Mouse (Mus musculus) urinary bladder, postnatal 10 days (tissue): ENCODE results near the gene Clec4g.
"Not testable (repeated sequence)": the region's sequence is repeated elsewhere in the genome, so short reads cannot be mapped to it uniquely, and the experiment has no call there.

ENCODE experiments used
- DNase-seq: peaks from one replicate; pipeline ENCODE4 v3.0.0; 2022; ENCODE audit warnings: low spot score

Gene Clec4g

DNA sequence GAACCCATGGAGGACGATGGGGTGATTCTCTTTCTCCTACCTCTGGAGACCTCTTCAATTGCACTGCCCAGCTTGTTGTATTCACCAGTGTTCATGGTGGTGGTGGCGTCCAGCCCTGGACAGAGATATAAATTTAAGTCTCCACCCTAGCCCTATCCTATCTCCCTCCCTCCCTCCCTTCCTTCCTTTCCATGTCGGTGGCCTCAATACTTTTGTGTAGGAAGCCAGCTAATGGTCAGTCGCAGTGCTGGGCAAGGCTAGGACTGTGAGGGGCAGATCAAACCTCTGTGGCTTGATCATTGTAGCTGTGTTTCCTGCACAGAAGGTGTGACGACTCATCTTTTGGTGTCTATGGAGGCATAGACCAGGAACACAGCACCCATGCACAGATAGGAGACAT lies at the start of gene Clec4g:
Gene Clec4g, minus strand, starts transcription at position 101 of the 400 bp plus-strand sequence.
- DNase-seq = no peak

DNA sequence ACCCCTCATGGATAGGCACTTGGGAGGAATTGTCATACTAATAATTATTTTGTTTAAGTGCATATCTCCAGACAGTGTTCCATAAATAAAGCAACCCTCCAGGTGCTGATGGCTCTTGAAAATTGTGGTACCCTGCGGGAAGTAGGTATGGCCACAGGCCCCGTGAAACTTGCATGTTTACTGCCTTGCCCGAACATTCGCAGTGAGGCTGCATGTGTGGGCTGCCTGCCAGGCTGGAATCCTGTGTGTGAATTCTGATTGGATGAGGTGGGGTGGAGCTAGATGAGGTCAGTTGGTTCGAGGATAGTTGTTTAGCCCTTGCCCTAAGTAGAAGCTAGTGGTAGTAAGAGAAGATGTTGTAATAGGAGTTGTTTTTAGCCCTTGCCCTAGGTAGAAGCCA lies 48.2 kb upstream of the Clec4g start:
- DNase-seq = not testable (repeated sequence)

DNA sequence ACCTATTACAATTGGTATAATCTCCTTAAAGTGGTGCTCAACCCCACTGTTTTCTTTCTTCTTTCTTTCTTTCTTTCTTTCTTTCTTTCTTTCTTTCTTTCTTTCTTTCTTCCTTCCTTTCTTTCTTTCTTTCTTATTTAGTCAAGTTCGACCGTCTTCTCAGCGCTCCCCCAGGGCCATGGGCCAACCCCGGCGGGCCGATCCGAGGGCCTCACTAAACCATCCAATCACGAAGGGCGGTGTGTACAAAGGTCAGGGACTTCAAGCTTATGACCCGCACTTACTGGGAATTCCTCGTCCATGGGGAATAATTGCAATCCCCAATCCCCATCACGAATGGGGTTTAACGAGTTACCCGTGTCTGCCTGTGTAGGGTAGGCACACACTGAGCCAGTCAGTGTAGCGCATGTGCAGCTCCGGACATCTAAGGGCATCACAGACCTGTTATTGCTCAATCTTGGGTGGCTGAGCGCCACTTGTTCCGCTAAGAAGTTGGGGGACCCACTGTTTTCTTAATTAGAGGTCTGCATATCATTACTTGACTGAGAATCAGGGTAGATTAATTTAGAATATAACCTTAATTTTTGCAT lies 33.9 kb upstream of the Clec4g start:
- DNase-seq = peak; percentile 70

DNA sequence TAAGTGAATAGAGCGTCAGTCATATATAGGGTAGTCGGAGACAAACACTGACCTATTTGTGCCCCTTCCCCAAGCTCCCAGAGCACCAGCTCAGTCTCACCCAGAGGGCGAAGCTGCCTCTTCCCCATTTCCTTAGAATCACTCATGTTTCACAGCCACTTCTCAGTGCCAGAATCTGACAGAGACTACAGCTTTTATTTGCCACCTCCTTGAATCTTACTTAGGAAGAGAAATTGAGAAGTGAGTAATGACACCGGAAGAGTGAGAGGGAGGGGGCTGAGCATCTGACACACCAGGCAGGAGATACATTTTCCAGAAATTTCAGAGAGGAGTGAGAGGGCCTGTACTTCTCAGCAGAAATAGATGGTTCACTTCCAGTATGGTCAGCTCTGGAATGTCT lies 28.3 kb upstream of the Clec4g start, which contains the start of gene Cd209a:
Gene Cd209a, minus strand, starts transcription at position 224 of the 400 bp plus-strand sequence.
- DNase-seq = no peak

DNA sequence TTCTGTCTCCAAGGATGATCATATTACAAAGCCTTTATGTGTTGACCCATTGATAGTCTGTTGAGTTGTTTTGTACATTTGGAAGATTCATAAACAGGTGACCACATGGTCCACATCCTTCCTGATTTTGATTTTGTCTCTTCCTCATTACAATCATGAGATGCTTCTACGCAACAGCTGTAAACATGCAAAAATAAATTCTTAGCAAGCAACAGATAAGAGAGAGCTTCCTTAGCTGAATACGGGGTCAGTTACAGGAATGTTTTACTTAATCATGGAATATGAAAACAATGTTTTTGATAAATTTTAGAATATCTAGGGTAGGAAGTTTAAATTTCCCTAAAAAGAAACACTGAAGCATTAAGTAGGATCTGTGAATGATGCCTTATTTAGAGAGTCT lies 16.5 kb upstream of the Clec4g start:
- DNase-seq = no peak

DNA sequence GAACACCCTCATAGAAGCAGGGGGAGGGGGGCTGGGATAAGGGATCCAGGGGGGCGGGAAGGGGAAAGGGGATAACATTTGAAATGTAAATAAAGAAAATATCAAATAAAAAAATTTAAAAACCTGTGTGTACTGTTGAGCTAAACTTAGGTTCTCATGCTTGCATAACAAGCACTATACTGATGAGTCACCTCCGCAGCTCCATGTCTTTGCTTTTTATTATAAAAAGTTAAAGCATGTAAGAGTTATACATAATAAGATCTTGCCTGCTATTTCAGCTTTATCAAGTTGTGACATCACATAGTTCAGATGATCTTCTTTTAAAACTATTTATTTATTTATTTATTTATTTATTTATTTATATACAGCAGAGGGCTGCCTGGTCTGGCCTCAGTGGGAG lies 15.1 kb upstream of the Clec4g start:
- DNase-seq = no peak

DNA sequence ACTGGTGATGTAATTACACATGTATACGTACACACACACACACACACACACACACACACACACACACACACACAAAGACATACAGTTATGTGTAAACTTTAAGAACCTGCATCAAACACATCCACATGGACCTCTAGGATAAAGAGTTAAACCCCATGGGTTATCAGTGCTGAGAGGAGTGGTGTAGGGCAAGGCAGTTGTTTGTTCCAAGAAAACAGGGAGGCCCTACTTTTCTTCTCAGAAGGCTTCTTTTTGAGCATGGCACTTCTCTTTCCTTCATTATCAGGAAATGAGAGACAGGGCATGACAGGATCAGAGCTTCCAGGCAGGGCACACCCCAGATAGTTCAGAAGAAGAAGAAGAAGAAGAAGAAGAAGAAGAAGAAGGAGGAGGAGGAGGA lies 13.6 kb upstream of the Clec4g start:
- no peak for DNase-seq

DNA sequence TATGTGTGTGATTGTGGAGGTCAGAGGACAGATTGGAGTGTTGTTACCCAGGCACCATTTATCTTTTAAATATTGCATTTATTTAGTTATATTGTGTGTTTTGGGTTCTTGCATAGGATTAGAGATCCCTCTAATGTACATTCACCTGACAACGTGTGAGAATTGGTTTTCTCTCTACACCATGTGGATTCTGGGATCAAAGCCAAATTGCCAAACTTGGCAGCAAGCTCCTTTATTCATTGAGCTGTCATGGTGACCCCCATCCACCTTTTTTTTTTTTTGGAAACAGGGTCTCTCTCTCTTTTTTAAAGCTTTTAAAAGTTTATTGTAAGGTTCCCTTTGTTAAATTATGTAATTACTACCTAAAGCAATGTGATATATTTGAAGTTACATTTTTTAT lies 590 bp upstream of the Clec4g start:
- no peak for DNase-seq

DNA sequence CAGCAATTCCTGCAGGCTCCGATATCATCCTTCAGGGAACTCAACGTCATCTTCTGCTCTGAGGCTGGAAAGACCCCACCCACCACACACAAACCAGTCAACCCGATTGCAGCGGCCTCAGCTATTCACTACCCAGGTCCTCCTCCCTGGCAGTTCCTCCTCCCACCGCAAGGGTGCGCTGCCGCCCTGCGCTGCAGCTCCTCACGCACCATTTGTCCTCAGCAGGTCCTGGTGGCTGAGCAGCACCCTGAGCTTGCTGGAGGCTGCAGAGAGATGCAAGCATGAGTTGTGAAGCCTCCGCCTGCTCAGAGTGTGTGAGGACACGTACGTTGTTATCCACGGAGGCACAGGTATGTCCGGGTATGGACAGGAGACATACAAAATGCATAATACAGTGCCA lies 1.9 kb downstream of the Clec4g start:
- DNase-seq = no peak

DNA sequence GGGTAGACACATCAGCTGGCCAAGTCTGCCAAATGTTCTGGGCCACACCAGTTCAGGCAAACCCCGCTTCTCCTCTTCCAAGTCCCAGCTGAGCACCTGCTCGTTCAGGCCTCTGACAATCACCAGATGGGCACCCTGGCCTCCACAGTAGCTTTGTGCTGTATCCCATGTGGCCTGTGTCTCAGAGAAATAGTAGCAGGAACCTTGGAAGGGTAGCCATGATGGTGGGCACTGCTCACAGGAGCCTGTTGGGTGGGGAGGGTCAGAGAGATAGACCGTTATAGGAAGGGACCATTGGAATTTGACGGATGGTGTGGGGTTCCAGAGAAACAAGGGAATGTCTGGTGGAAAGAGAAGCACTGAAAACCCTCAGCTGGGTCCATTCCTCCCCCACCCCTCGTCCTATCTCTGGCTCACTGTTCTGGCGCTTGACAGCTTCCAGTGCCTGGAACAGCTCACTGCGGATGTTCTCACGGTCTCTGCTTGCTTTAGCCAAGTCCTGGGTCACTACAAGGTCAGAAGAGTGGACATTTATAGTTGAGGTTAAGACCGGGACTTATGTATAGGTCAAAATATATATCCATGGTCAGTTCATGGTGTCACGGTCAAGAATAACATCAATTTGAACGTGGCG lies 3.0 kb downstream of the Clec4g start:
- no peak for DNase-seq

DNA sequence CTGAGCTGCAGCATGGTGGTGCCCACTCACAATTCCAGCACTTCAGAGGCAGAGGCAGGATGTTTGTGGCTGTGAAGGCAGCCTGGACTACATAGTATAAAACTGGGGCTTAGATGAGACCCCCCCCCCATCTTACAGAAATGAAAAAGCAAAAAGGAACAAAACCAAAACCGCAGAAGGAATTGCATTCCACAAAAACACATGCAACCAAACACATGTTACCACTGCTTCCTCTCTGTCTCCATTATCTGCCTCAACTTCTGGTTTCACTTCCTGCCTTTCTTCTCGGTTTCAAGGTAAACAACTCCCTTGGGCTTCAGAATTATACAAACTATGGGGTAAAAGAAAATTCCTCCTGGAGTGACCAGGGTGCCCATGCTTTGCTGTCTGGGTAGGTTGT lies 8.8 kb downstream of the Clec4g start:
- DNase-seq = no peak

DNA sequence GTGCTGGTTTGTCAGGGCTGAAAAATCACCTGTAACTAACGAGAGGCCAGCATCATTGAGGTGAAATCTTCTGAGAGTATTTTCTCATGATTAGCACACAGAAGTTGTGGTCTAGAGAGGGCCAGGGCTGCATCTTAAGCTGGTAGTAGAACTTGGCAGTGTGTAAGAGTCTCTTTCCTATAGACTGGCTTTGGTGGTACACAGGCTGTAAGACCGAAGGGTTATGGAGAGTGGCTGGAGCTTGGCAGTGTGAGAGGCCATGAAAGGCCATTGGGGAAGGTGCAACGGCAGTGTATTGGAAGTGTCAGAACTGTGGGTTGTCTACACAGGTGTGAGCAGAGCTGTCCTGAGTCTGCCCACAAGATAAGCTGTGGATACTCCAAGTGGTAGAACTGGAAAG lies 10.1 kb downstream of the Clec4g start:
- DNase-seq = no peak

DNA sequence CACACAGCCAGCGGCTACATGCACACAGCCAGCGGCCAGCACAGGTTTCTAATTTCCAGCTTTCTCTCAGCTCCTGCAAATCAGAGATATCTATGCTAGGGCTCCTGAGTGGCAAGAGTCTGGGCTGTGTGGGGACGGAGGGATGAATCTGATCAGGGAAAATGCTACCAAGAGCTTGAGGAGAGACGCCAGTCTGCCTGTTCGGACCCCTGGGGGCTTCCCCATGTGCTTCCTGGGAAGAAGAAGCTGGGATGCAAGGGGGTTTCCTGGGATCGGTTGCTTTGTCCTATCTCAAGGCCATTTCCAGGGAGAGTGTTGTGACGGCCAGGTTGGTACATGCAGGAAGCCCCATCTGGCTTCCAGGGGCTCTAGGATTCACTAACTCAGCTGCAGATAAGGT lies 12.8 kb downstream of the Clec4g start:
- no peak for DNase-seq

DNA sequence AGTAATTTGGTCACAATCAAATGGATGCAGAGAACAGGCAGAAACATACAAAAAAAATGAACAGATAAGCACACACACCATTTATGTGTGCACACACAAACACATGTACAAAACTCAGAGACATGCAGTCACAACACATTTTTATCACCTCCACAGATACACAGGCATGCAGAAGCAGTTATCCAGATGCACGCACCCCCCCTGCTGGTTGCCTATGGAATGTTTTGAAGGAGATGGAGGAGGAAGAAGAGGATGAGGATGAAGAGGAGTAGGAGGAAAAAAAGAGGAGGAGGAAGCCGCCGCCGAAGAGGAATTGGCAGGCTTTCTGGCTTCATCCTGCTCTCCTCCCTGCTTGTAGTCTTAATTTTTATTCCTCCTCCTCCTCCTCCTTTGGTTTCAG lies 14.7 kb downstream of the Clec4g start:
- DNase-seq = no peak

DNA sequence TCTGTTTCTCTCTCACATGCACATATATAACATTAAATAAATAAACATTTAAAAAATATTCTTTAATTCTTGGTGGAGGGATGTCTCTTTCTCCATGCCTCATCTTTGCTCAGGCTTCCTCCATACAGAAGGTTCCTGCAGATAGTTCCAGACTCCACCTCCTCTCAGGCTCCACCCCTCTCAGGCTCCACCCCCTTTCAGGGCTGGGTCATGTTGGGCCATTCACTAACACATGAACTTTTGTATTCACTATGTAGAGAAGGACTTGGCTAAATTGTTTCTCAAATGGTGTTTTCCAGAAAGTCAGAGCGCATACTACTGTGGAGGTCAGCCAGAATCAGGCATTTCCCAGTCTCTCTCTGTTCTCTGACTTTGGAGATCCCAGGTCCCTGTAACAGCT lies 19.0 kb downstream of the Clec4g start:
- DNase-seq = no peak

DNA sequence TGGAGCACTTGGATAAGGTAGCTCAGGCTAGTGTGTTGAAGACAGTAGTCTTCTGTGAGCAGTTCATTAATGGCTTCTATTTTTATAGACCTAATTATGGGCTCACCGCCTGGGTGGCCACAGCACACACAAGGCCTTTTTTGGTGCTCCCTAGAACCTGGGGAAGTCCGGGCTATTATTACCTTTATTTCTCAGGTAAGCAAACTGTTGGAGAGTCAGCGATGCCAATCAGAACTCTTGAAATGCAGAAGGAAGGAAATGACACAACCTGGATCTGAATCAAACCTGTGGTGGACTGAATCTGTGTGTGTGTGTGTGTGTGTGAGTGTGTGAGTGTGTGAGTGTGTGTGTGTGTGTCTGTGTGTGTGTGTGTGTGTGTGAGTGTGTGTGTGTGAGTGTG lies 26.3 kb downstream of the Clec4g start, which contains the start of gene Fcer2a:
Gene Fcer2a, minus strand, starts transcription at position 55 of the 400 bp plus-strand sequence.
- DNase-seq = no peak

DNA sequence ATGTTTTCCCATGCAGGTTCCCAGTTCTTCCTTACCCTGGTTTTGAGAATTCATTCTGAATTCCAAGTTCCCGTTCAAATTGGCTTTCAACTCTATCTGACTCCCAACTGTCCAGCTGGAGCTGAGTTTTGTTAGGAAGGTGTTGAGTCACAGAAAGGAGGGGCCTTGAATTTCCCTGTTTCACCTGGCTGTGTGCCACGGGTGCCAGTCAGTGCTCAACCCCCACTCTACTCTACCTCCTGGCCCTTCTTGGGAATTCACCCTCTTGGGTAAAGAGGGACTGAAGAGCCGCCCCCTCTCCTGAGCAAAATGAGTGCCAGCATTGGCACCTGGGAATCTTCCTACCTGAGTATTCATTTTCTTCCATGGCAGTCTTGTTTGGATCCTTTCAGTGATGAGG lies 29.7 kb downstream of the Clec4g start:
- no peak for DNase-seq

DNA sequence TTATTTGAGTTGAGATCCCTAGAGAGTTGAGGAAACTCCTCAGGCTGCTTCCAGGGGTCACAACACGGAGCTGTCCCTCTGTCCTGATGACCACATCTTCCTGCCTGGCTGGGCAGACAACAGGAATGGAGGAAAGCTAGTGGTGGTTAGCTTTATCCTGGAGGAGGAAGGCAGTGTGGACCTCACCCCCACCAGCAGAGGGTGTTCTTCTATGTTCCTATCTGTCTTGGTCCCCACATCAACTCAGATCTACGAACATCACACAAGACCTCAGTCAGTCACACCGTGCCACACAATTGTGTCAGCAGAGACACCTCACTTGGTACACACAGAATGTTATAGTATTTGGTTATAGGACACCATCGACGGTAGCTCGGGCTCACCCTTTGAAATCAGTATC lies 32.9 kb downstream of the Clec4g start:
- DNase-seq = no peak

DNA sequence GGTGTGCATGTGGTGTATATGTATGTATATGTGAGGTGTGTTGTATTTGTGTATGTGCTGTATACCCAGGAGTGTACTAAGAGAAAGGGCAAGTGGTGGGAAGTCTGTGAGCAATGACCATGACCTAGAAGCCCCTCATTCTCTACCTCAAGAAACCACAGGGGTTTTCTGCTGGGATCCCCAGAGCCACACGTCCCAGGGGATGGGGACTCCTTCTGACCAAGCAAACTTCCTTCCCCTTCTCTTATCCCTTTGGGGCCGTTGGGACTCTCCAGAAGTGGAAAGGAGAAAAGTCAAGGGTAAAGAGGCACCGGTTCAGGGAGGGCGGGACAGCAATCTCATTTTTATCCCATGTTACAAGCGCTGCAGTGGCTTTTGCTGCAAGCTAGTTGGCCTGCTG lies 35.0 kb downstream of the Clec4g start:
- DNase-seq = no peak

DNA sequence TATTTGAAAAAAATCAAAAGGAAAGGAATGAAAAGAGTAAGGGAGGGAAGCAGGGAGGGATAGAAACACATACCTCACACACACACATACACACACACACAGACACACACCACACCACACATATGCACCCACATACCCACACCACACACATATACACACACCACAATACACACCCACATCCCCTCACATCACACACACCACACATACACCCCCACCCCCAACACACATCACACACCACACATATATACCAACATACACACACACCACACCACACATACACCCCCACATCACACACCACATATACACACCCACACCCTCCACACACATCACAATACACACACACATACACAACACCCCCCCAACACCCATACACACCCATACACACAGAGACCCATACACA lies 35.9 kb downstream of the Clec4g start:
- no peak for DNase-seq

DNA sequence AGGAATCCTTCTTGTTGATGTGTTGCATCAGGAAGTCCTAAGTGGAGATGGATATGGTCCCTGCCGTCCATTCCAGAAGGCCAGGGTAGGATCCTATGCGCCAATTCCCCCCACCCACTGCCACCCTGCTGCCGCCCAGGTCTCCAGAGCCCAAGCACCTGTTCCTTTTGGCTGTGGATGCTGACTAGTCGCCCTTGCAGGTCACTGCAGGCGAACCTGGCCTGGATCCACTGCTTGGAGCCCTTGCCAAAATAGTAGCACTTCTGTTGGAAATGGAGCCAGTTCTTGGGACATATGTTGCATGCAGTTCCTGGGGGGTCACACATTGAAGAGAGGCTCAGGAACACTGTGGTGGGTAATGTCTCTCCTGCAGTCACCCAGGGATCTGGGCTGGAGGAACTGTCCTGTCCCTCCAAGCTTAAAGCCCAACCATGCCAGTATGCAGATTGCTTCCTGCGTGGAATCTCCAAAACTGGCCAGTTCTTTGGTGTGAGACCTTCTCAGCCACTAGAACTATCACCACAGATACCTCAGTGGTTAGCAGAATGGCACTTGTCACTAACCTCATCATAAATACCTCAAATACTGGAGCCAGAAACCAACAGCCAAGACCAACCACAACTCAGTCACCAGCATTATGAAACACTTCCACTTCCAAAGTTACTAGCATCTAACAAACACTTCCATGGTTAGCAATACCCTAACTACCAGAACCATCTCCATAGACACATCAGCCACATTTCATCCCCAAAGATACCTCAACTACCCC lies 36.9 kb downstream of the Clec4g start:
- no peak for DNase-seq

DNA sequence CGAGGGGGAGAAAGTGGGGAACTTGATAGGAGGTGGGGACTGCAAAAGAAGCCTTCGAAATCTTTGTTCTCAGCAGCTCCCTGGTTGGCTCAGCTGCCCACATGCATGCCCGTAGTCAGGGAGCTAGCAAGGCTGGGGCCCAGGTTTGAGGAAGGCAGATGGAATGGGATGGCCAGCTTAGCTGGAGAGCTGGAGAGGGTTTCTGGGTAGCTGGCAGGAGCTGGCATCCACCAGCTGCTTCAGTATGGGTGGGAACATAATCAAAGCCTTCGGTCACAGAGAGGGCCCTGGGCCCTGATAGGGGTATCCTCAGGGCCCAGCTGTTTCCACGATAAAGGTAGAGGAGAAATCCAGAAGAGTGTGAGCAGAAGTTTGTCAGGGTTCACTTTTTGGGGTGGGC lies 38.0 kb downstream of the Clec4g start:
- DNase-seq = no peak

DNA sequence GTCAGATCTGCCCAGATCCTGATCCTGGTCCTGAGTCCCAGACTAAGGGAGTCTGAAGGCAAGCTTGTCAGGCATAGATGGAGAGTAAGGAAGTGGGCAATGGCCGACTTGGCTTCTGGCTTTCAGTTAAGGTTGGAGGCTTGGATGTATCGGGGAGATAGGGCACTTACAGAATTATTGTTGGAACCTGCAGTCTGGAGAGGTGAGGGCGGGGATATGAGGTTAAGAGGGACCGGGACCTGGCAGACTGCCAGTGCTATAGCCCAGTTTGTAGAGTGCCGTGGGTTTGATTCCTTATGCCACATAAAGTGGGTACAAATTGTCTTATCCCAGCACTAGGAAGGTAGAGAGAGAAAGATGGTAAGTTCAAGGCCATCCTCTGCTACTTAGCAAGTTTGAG lies 40.8 kb downstream of the Clec4g start:
- no peak for DNase-seq
